Mouse (Mus musculus) E14TG2a.4 (cell line): ENCODE results near the gene Stpg3.

Experiments
- H3K27me3 ChIP-seq: 2 replicates; pipeline ENCODE4 v1.6.1; 2014; ENCODE audit warnings: low read length, control low read depth; ENCODE audit not compliant: insufficient read depth
- H3K36me3 ChIP-seq: 2 replicates; pipeline ENCODE4 v1.6.1; 2014; ENCODE audit warnings: low read length, control low read depth; ENCODE audit not compliant: insufficient read depth
- H3K4me1 ChIP-seq: replicated peaks from 2 replicates; pipeline ENCODE4 v1.6.1; 2014; ENCODE audit warnings: low read depth, low read length, control low read depth
- H3K4me3 ChIP-seq: replicated peaks from 2 replicates; pipeline ENCODE4 v1.5.1; 2014; ENCODE audit warnings: mild to moderate bottlenecking, low read length
- H3K9me3 ChIP-seq: 2 replicates; pipeline ENCODE4 v1.6.1; 2014; ENCODE audit warnings: low read length, control low read depth
- CTCF ChIP-seq: conservative IDR thresholded peaks from 2 replicates; pipeline ENCODE4 v1.5.1; 2014; ENCODE audit warnings: low read length
- NANOG ChIP-seq: IDR thresholded peaks from 2 replicates; pipeline ENCODE4 v1.6.1; 2014; ENCODE audit warnings: borderline replicate concordance, low read length, mixed read lengths
- POU5F1 ChIP-seq: IDR thresholded peaks from 2 replicates; pipeline ENCODE4 v1.6.1; 2014; ENCODE audit warnings: low read length, borderline replicate concordance

Gene Stpg3

DNA sequence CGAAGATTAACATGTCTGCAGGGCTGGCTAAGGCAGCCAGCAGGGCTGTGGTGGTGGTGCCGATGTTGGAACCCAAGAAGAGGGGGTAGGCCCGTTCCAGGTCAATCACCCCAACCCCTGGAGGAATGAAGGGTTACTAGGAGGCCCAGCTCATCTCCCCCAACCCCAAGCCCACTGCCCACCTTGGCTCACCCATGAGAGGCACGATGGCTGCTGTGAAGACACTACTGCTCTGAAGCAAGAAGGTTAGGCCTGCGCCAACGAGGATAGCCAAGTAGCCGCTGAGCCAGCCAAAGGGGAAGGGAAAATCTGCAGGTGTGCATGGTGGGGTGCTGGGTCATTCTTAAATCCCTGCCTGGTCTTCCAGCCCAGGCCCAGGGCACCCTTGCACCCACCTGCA, 16.1 kb upstream of the Stpg3 start:
- H3K27me3 ChIP-seq = peaks cover 8% of the 10 kb centered on the region
- H3K36me3 ChIP-seq = no peaks in the 10 kb centered on the region
- H3K4me1 ChIP-seq = peaks cover 87% of the 10 kb centered on the region
- H3K9me3 ChIP-seq = no peaks in the 10 kb centered on the region
- peak overlapping the region; percentile 64 for H3K4me3 ChIP-seq
- TF ChIP-seq CTCF = no peak
- no peak for TF ChIP-seq NANOG
- TF ChIP-seq POU5F1 = no peak

- Histone ChIP-seq H3K4me3 (no peak overlapping the region), H3K4me1 (peaks cover 82% of the 10 kb centered on the region), H3K9me3 (no peaks in the 10 kb centered on the region), H3K27me3 (peaks cover 6% of the 10 kb centered on the region), H3K36me3 (no peaks in the 10 kb centered on the region)
- TF ChIP-seq NANOG (no peak), POU5F1 (no peak), CTCF (no peak)
Observed at GRCm38 (mm10) chr2:25229582-25229981, 15.1 kb upstream of the Stpg3 start.

GRCm38 (mm10) chr2:25228995-25229530, 14.6 kb upstream of the Stpg3 start:
- no peaks in the 10 kb centered on the region for H3K36me3 ChIP-seq
- TF ChIP-seq CTCF = no peak
- no peak for TF ChIP-seq POU5F1
- no peak for TF ChIP-seq NANOG
- peaks cover 76% of the 10 kb centered on the region for H3K4me1 ChIP-seq
- H3K9me3 ChIP-seq = no peaks in the 10 kb centered on the region
- peak overlapping the region; percentile 73 for H3K4me3 ChIP-seq
- peaks cover 6% of the 10 kb centered on the region for H3K27me3 ChIP-seq

DNA sequence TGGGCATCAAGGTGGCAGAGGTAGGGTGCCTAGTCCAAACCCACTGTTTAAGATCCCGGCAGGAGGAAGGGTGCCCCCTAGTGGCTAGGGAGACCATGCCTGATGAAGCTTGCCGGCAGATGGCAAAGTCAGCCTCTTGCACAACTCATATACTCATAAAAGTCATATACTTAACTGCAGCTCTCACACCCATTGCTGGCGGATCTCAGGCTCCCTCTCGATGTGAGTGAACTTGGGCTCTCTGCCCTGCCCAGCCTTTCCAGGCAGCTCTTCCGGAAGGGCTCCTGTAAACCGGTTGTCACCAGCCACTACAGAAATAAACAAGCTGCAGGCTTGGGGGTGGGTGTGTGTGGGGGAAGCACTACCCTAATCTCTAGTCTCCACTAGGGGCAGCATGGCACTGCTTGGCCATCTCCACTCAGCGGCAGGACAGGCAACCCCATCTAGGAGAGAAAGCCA, 14.0 kb upstream of the Stpg3 start:
- peak; percentile 64 for TF ChIP-seq CTCF
- TF ChIP-seq NANOG = no peak
- TF ChIP-seq POU5F1 = no peak
- Histone ChIP-seq H3K36me3 (peaks cover 6% of the 10 kb centered on the region), H3K4me1 (peaks cover 75% of the 10 kb centered on the region), H3K9me3 (no peaks in the 10 kb centered on the region), H3K4me3 (peak overlapping the region; percentile 73), H3K27me3 (peaks cover 6% of the 10 kb centered on the region)

DNA sequence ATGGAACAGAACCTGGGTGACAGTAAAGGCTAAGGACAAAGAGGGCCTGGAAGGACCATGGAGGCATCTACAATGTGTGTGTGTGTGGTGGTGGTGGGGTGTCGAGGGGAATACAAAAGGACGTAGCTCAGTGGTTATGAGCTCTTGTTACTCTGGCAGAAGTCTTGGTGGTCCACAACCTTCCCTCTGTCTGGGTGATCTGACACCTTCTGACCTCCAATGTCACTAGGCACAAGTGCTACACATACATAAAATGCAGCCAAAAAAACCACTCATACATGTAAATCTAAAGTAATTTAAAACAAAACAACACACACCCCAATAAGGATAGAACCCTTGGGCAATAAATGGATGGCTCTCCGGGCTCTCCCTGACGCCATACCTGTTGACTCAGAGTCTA, 13.0 kb upstream of the Stpg3 start:
- TF ChIP-seq NANOG (no peak), POU5F1 (no peak), CTCF (no peak)
- H3K4me1 ChIP-seq = peaks cover 73% of the 10 kb centered on the region
- H3K27me3 ChIP-seq = no peaks in the 10 kb centered on the region
- H3K9me3 ChIP-seq = no peaks in the 10 kb centered on the region
- H3K36me3 ChIP-seq = peaks cover 16% of the 10 kb centered on the region
- H3K4me3 ChIP-seq = 0 out of 2 replicates have a peak overlapping the region, but pooled peaks have one; percentile 73

DNA sequence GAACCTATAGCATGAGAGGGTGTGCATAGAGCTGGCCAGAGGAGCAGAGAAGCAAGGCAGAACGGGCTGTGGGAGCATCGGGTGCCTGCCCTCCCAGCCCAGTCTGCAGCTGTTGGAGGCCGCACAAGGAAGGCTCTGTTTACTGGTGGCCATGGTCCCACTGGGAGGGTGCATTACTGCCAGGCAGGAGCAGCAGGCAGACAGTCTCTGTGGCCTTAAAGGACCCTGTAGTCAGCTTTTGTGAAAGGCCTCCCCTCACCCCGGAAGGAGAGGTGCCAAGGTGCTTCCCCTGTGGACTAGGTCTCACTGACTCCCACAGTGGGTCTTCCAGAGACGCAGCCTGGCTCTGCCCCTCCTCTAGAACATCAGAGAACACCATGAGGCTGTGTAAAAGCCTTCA, 12.4 kb upstream of the Stpg3 start:
- H3K4me1 ChIP-seq = peaks cover 72% of the 10 kb centered on the region
- no peaks in the 10 kb centered on the region for H3K9me3 ChIP-seq
- peaks cover 22% of the 10 kb centered on the region for H3K36me3 ChIP-seq
- H3K4me3 ChIP-seq = no peak overlapping the region
- TF ChIP-seq CTCF = no peak
- no peak for TF ChIP-seq NANOG
- TF ChIP-seq POU5F1 = no peak
- no peaks in the 10 kb centered on the region for H3K27me3 ChIP-seq

- H3K9me3 ChIP-seq = no peaks in the 10 kb centered on the region
- H3K36me3 ChIP-seq = peaks cover 31% of the 10 kb centered on the region
- no peaks in the 10 kb centered on the region for H3K27me3 ChIP-seq
- TF ChIP-seq NANOG = no peak
- TF ChIP-seq CTCF = no peak
- no peak for TF ChIP-seq POU5F1
- H3K4me1 ChIP-seq = peaks cover 72% of the 10 kb centered on the region
- peak overlapping the region; percentile 81 for H3K4me3 ChIP-seq
Observed at GRCm38 (mm10) chr2:25225811-25226379, 11.5 kb upstream of the Stpg3 start.

- Histone ChIP-seq H3K9me3 (no peaks in the 10 kb centered on the region), H3K36me3 (peaks cover 33% of the 10 kb centered on the region), H3K4me1 (peaks cover 72% of the 10 kb centered on the region), H3K4me3 (peak overlapping the region; percentile 81), H3K27me3 (no peaks in the 10 kb centered on the region)
- peak; percentile 62; the same call in 1 of the 2 replicates for TF ChIP-seq NANOG
- TF ChIP-seq POU5F1 = no peak
Observed at GRCm38 (mm10) chr2:25224766-25225752, 10.6 kb upstream of the Stpg3 start.
